Mouse (Mus musculus) forebrain, embryonic 14.5 days (tissue): Measurements from ENCODE around the gene Ccdc9b. TPM values are rescaled to one million over a fixed set of nuclear protein-coding genes. Genes with fewer than 3 reads are reported as not detected.

Source experiments
- ATAC-seq: fragments of 200-750 bp; cut with Nextera tagmentation; 2 replicates; pipeline ENCODE4 v1.8.0; 2017; ENCODE audit warnings: mild to moderate bottlenecking, moderate library complexity
- DNase-seq: peaks from one replicate; pipeline ENCODE4 v3.0.0-alpha.2; 2015; ENCODE audit warnings: low spot score
- H3K27ac ChIP-seq: fragments of 300-500 bp; sonication (generic); 2 replicates; pipeline ENCODE4 v1.5.1; 2014; ENCODE audit warnings: low read depth, mild to moderate bottlenecking, control low read depth, low read length, moderate library complexity
- H3K27me3 ChIP-seq: fragments of 300-500 bp; sonication (generic); replicated peaks from 2 replicates; pipeline ENCODE4 v1.6.1; 2014; ENCODE audit warnings: low read length, control low read depth, mixed read lengths; ENCODE audit not compliant: control insufficient read depth, insufficient read depth
- H3K36me3 ChIP-seq: fragments of 300-500 bp; sonication (generic); 2 replicates; pipeline ENCODE4 v1.6.1; 2014; ENCODE audit warnings: low read length, control low read depth; ENCODE audit not compliant: control insufficient read depth, insufficient read depth
- H3K4me1 ChIP-seq: fragments of 300-500 bp; sonication (generic); 2 replicates; pipeline ENCODE4 v1.6.1; 2014; ENCODE audit warnings: antibody characterized with exemption, low read length, control low read depth; ENCODE audit not compliant: control insufficient read depth, insufficient read depth
- H3K4me2 ChIP-seq: fragments of 300-500 bp; sonication (generic); 2 replicates; pipeline ENCODE4 v1.6.1; 2014; ENCODE audit warnings: mild to moderate bottlenecking, control low read depth, low read length
- H3K4me3 ChIP-seq: fragments of 300-500 bp; sonication (generic); 2 replicates; pipeline ENCODE4 v1.5.1; 2014; ENCODE audit warnings: low read depth, low read length, control low read depth
- H3K9ac ChIP-seq: fragments of 300-500 bp; sonication (generic); 2 replicates; pipeline ENCODE4 v1.6.1; 2014; ENCODE audit warnings: mild to moderate bottlenecking, low read length, control low read depth, moderate library complexity
- H3K9me3 ChIP-seq: fragments of 300-500 bp; sonication (generic); replicated peaks from 2 replicates; pipeline ENCODE4 v1.6.1; 2016; ENCODE audit warnings: low read length, control low read depth, mixed read lengths; ENCODE audit not compliant: control insufficient read depth
- WGBS: fragments of 180-500 bp; shearing (Covaris S2); extraction: QIAGEN DNeasy Blood & Tissue Kit; methylation state at CpG from one replicate; pipeline ENCODE4 v1.1.7; 2014; 5-methylcytosine and 5-hydroxymethylcytosine counted together
- polyA plus RNA-seq: library from polyadenylated mRNA; unstranded; fragments of >200 nt; fragmentation: Nextera tagmentation; extraction: Ambion mirVana; gene quantifications from 2 replicates; pipeline ENCODE4 v1.2.1, GENCODE M21; 2014

The Ccdc9b gene
- polyA plus RNA-seq, 1 experiment from 2014 or later = 1.0 TPM

DNA sequence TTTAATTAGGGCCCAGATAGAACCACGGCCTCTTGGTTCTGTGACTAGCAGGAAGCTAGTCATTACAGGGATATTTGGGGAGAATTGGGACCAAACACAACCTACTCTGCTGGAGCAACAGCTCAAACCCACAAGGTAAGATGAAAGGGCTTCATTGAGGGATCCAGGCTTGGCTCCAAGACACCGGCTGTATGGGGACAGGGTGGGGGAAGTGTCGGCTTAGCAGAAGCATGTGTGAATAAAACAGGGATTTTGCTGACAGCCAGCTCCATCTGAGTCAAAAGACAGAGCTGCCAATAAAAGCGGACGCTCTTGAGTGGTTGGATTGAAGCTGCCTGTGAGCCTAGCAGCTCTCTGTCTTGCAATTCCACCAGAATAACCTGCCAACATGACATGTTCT lies 29.1 kb downstream of the Ccdc9b start:
- peak; percentile 86 for DNase-seq
- Histone ChIP-seq H3K9me3 (no peaks in the 10 kb centered on the region), H3K27me3 (no peaks in the 10 kb centered on the region), H3K27ac (0 out of 2 replicates have a peak overlapping the region, but pooled peaks have one; percentile 23), H3K4me3 (no peak overlapping the region), H3K4me1 (no peaks in the 10 kb centered on the region; the same call in 1 of the 2 replicates), H3K36me3 (no peaks in the 10 kb centered on the region), H3K9ac (no peak overlapping the region), H3K4me2 (no peak overlapping the region)
- 27% methylated on average over 5 of the region's 5 CpGs for WGBS
- ATAC-seq = peak; percentile 82; the same call in 1 of the 2 replicates

GRCm38 (mm10) chr2:118731981-118732380 lies 30.5 kb downstream of the Ccdc9b start:
- Histone ChIP-seq H3K4me1 (no peaks in the 10 kb centered on the region; the same call in 1 of the 2 replicates), H3K36me3 (no peaks in the 10 kb centered on the region), H3K9me3 (no peaks in the 10 kb centered on the region), H3K4me3 (no peak overlapping the region), H3K4me2 (no peak overlapping the region), H3K27ac (no peak overlapping the region), H3K27me3 (peaks cover 3% of the 10 kb centered on the region; the same call in 1 of the 2 replicates), H3K9ac (no peak overlapping the region)
- no peak for ATAC-seq
- WGBS = 90% methylated on average over 5 of the region's 5 CpGs
- DNase-seq = no peak

DNA sequence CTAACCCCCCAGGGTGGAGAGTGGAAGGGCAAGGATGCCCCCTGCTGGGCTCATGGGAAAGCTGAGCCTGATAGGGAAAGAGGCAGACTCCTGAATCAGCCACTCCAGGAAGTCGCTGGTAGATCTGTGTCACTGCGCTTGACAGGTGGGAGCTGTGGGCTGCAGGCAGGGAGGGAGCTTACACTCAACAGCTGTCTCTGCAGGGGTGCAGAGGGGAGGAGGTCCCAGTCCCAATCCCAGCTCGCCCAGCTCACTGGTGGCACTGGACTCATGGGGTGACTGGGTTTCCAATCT lies 31.9 kb downstream of the Ccdc9b start:
- Histone ChIP-seq H3K9me3 (no peaks in the 10 kb centered on the region), H3K9ac (no peak overlapping the region), H3K4me2 (no peak overlapping the region), H3K36me3 (no peaks in the 10 kb centered on the region), H3K27me3 (peaks cover 3% of the 10 kb centered on the region; the same call in 1 of the 2 replicates), H3K4me1 (no peaks in the 10 kb centered on the region; the same call in 1 of the 2 replicates), H3K27ac (no peak overlapping the region), H3K4me3 (no peak overlapping the region)
- ATAC-seq (peak; percentile 44), DNase-seq (peak; percentile 66)
- 3% methylated on average over 3 of the region's 3 CpGs for WGBS

DNA sequence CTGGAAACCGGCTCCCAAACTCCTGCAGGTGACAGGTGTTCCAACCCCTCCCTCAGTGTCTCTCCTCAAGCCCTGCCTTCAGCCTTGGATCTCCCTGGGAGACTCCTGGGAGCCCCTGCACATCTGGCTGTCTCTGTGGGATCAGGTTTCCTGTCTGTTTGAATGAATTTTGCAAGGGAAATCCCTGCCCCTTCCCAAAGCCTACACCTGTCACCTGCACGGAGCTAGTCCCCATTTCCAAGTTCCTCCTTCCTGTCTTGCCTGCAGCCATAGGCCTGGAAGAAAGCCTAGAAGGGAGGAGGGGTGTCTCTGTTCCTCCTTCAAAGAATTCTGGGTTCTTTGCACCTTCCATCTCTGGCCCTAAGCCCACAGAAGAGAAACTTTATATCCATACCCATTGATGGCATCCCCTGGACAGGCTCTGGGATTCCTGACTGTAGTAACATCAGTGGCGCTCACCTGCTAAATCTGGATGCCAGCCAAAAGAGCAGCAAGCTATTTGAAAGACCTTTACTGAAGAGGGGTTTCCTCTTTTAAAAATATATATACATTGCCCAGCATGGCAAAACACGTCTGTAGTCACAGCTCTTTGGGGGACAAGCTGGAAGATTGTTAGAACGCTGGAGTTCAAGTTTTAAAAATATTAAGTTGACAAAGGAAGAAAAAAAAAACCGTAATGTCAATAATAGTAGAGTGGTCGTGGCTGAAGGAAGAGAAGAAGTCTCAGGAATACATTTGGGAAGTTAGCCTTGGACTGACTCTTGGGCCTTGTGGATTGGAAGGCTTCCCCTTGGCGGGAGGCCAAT lies 32.4 kb downstream of the Ccdc9b start:
- no peaks in the 10 kb centered on the region for H3K36me3 ChIP-seq
- DNase-seq = no peak
- no peak overlapping the region for H3K4me2 ChIP-seq

GRCm38 (mm10) chr2:118729194-118729593 lies 33.3 kb downstream of the Ccdc9b start:
- H3K27ac ChIP-seq = no peak overlapping the region
- ATAC-seq = no peak
- peaks cover 3% of the 10 kb centered on the region; the same call in 1 of the 2 replicates for H3K27me3 ChIP-seq
- H3K9me3 ChIP-seq = no peaks in the 10 kb centered on the region
- H3K4me2 ChIP-seq = no peak overlapping the region
- no peaks in the 10 kb centered on the region for H3K36me3 ChIP-seq
- H3K9ac ChIP-seq = no peak overlapping the region
- no peak for DNase-seq
- WGBS = 58% methylated on average over 4 of the region's 4 CpGs
- H3K4me1 ChIP-seq = no peaks in the 10 kb centered on the region; the same call in 1 of the 2 replicates
- H3K4me3 ChIP-seq = no peak overlapping the region

More for the DNA sequence above, 32.4 kb downstream of the Ccdc9b start:
- Histone ChIP-seq H3K4me1 (no peaks in the 10 kb centered on the region; the same call in 1 of the 2 replicates), H3K9me3 (no peaks in the 10 kb centered on the region), H3K4me3 (no peak overlapping the region), H3K27ac (no peak overlapping the region), H3K9ac (no peak overlapping the region), H3K27me3 (peaks cover 3% of the 10 kb centered on the region; the same call in 1 of the 2 replicates)
- WGBS = 22% methylated on average over 8 of the region's 8 CpGs
- no peak for ATAC-seq

DNA sequence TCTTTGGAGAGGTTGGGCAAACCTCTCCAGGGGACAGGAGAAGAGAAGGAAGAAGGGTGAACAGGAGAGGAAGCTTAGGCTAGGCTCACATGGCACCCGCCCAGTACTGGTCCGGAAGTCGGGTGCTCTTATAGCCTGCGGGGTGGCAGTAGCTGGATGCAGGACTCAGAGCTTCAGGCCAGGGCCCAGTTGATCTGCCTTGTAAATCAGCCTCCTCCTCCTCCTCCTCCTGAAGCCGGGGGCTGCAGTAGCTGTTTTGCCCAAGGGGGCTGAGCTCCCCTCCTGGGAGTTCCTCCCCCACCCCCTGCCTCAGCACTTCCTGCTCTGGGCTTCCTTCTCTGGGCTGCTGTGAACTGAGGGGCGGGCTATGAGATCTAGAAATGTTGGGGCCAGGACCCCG lies 34.1 kb downstream of the Ccdc9b start, which contains the start of gene Plcb2:
Plcb2 (minus strand) TSS at position 102 of the 400 bp plus-strand sequence.
- H3K27me3 ChIP-seq = peaks cover 3% of the 10 kb centered on the region; the same call in 1 of the 2 replicates
- 27% methylated on average over 7 of the region's 7 CpGs for WGBS
- H3K36me3 ChIP-seq = no peaks in the 10 kb centered on the region
- no peaks in the 10 kb centered on the region; the same call in 1 of the 2 replicates for H3K4me1 ChIP-seq
- no peak within 1 kb of the TSS for H3K27ac ChIP-seq
- no peak within 1 kb of the TSS for H3K4me2 ChIP-seq
- no peaks in the 10 kb centered on the region for H3K9me3 ChIP-seq
- no peak for ATAC-seq
- H3K9ac ChIP-seq = no peak within 1 kb of the TSS
- H3K4me3 ChIP-seq = no peak within 1 kb of the TSS
- DNase-seq = no peak

GRCm38 (mm10) chr2:118727911-118728310 lies 34.5 kb downstream of the Ccdc9b start:
- no peaks in the 10 kb centered on the region for H3K36me3 ChIP-seq
- no peak overlapping the region for H3K4me2 ChIP-seq
- H3K9ac ChIP-seq = no peak overlapping the region
- ATAC-seq (no peak), DNase-seq (no peak)
- no peak overlapping the region for H3K4me3 ChIP-seq
- 28% methylated on average over 9 of the region's 9 CpGs for WGBS
- H3K27ac ChIP-seq = no peak overlapping the region
- peaks cover 3% of the 10 kb centered on the region; the same call in 1 of the 2 replicates for H3K27me3 ChIP-seq
- H3K4me1 ChIP-seq = no peaks in the 10 kb centered on the region; the same call in 1 of the 2 replicates
- no peaks in the 10 kb centered on the region for H3K9me3 ChIP-seq

DNA sequence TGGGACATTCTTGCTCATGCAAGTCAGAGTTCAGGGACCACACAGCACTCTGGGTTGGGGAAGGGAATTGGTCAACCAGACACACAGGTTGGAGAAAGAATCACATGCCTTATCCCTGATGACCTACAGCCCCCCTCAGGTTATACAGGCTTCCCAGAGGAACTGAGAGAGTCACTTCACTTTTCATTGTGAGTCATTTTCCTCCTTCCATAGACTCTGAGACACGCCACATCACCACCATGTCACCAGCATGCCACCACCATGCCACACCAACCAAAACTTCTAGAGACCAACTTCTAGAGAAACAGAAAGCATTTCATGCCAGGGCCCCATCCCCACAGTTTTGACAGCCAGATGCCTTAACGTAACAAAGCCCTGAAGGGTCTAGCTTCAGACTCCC lies 35.6 kb downstream of the Ccdc9b start:
- Histone ChIP-seq H3K9ac (no peak overlapping the region), H3K4me1 (no peaks in the 10 kb centered on the region; the same call in 1 of the 2 replicates), H3K4me2 (no peak overlapping the region), H3K4me3 (no peak overlapping the region), H3K27ac (no peak overlapping the region), H3K9me3 (no peaks in the 10 kb centered on the region), H3K27me3 (peaks cover 3% of the 10 kb centered on the region; the same call in 1 of the 2 replicates), H3K36me3 (no peaks in the 10 kb centered on the region)
- DNase-seq (no peak), ATAC-seq (no peak)
- 66% methylated on average over 2 of the region's 2 CpGs for WGBS

- no peak overlapping the region for H3K4me2 ChIP-seq
- no peaks in the 10 kb centered on the region for H3K9me3 ChIP-seq
- H3K4me1 ChIP-seq = no peaks in the 10 kb centered on the region; the same call in 1 of the 2 replicates
- WGBS = 87% methylated on average over 4 of the region's 4 CpGs
- H3K27ac ChIP-seq = no peak overlapping the region
- H3K4me3 ChIP-seq = no peak overlapping the region
- peaks cover 3% of the 10 kb centered on the region; the same call in 1 of the 2 replicates for H3K27me3 ChIP-seq
- no peak for DNase-seq
- H3K9ac ChIP-seq = no peak overlapping the region
- H3K36me3 ChIP-seq = no peaks in the 10 kb centered on the region
- ATAC-seq = no peak
Observed at GRCm38 (mm10) chr2:118725511-118725910, 37.0 kb downstream of the Ccdc9b start.
